Mouse (Mus musculus): ENCODE measurements around the gene Tamm41.

- TF ChIP-seq CTCF (IDR thresholded peaks at IDR 0.05; ENCODE audit: control insufficient read depth, insufficient read depth, insufficient read length) (no peak), MYOD1 (IDR thresholded peaks at IDR 0.05; ENCODE audit: control insufficient read depth, insufficient read length, low read depth) (no peak), MAX (IDR thresholded peaks at IDR 0.05) (no peak), USF1 (IDR thresholded peaks at IDR 0.05; ENCODE audit: low read depth) (no peak)
Measured at GRCm38 (mm10) chr6:115015461-115015860, 22.2 kb downstream of the Tamm41 start.
